Mouse (Mus musculus) embryonic facial prominence, embryonic 12.5 days (tissue): Measurements from ENCODE around the gene Ccdc7a. TPM values are rescaled to one million over a fixed set of nuclear protein-coding genes. Genes with fewer than 3 reads are reported as not detected.

Experiments used
- ATAC-seq: fragments of 200-750 bp; cut with Nextera tagmentation; 2 replicates; pipeline ENCODE4 v1.8.0; 2017; ENCODE audit not compliant: insufficient number of reproducible peaks, insufficient read depth, low FRiP score, low TSS enrichment
- H3K27ac ChIP-seq: fragments of 300-500 bp; sonication (generic); 2 replicates; pipeline ENCODE4 v1.5.1; 2016; ENCODE audit warnings: mild to moderate bottlenecking
- H3K27me3 ChIP-seq: fragments of 300-500 bp; sonication (generic); 2 replicates; pipeline ENCODE4 v1.6.1; 2016; ENCODE audit warnings: mild to moderate bottlenecking, moderate library complexity
- H3K36me3 ChIP-seq: fragments of 300-500 bp; sonication (generic); 2 replicates; pipeline ENCODE4 v1.6.1; 2016; ENCODE audit warnings: mild to moderate bottlenecking
- H3K4me1 ChIP-seq: fragments of 300-500 bp; sonication (generic); 2 replicates; pipeline ENCODE4 v1.6.1; 2016
- H3K4me2 ChIP-seq: fragments of 300-500 bp; sonication (generic); replicated peaks from 2 replicates; pipeline ENCODE4 v1.6.1; 2016; ENCODE audit warnings: mild to moderate bottlenecking, moderate library complexity
- H3K4me3 ChIP-seq: fragments of 300-500 bp; sonication (generic); 2 replicates; pipeline ENCODE4 v1.5.1; 2016; ENCODE audit warnings: mild to moderate bottlenecking
- H3K9ac ChIP-seq: fragments of 300-500 bp; sonication (generic); 2 replicates; pipeline ENCODE4 v1.6.1; 2016; ENCODE audit warnings: mild to moderate bottlenecking, moderate library complexity
- H3K9me3 ChIP-seq: fragments of 300-500 bp; sonication (generic); 2 replicates; pipeline ENCODE4 v1.6.1; 2016; ENCODE audit warnings: mild to moderate bottlenecking, moderate library complexity
- WGBS: fragments of 180-500 bp; shearing (Covaris S2); methylation state at CpG from one replicate; pipeline ENCODE4 v1.1.7; 2016; 5-methylcytosine and 5-hydroxymethylcytosine counted together
- polyA plus RNA-seq: library from polyadenylated mRNA; unstranded; fragments of >200 nt; fragmentation: Nextera tagmentation; extraction: Ambion mirVana; gene quantifications from 2 replicates; pipeline ENCODE4 v1.2.1, GENCODE M21; 2016

Gene Ccdc7a
- polyA plus RNA-seq, 1 experiment from 2014 or later = 0.18 TPM

GRCm38 (mm10) chr8:128732254-128732653, 333.1 kb downstream of the Ccdc7a start:
- H3K9ac ChIP-seq = no peak overlapping the region
- H3K27ac ChIP-seq = no peak overlapping the region
- H3K4me3 ChIP-seq = no peak overlapping the region
- ATAC-seq = no peak
- H3K36me3 ChIP-seq = peaks cover 44% of the 10 kb centered on the region
- no peak overlapping the region for H3K4me2 ChIP-seq
- no peaks in the 10 kb centered on the region for H3K4me1 ChIP-seq
- WGBS = 24% methylated on average over 2 of the region's 2 CpGs
- H3K27me3 ChIP-seq = no peaks in the 10 kb centered on the region
- no peaks in the 10 kb centered on the region for H3K9me3 ChIP-seq

- WGBS = 91% methylated on average over 1 of the region's 1 CpGs
- Histone ChIP-seq H3K4me1 (no peaks in the 10 kb centered on the region), H3K36me3 (peaks cover 50% of the 10 kb centered on the region), H3K27ac (no peak overlapping the region), H3K4me2 (no peak overlapping the region), H3K4me3 (no peak overlapping the region), H3K9ac (no peak overlapping the region), H3K27me3 (no peaks in the 10 kb centered on the region), H3K9me3 (no peaks in the 10 kb centered on the region)
- no peak for ATAC-seq
Observed at GRCm38 (mm10) chr8:128727213-128727612, 338.1 kb downstream of the Ccdc7a start.

- H3K36me3 ChIP-seq = peaks cover 46% of the 10 kb centered on the region
- WGBS = 61% methylated on average over 1 of the region's 1 CpGs
- H3K9me3 ChIP-seq = no peaks in the 10 kb centered on the region
- no peak overlapping the region for H3K9ac ChIP-seq
- no peak overlapping the region for H3K4me2 ChIP-seq
- H3K4me1 ChIP-seq = no peaks in the 10 kb centered on the region
- no peak overlapping the region for H3K4me3 ChIP-seq
- H3K27ac ChIP-seq = no peak overlapping the region
- no peak for ATAC-seq
- no peaks in the 10 kb centered on the region for H3K27me3 ChIP-seq
Observed at GRCm38 (mm10) chr8:128724819-128725218, 340.5 kb downstream of the Ccdc7a start.

DNA sequence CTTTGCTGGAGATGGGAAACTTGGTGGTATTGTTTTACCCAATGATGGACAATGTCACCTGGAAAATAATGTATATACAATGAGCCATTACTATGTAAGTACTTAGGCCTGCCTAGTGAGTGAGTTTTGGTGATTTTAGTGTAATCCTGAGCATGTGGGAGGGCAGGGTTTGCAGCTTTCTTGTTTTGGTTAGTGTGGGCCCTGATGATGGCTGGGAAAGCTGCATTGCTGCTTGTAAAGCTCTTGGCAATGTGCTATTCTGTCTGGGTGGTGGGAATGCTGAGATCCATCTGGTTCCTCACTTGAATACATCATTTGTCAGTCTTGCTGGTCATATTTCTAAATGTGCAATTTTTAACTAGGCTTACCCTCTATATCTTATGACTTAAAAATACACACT, 349.1 kb downstream of the Ccdc7a start:
- H3K4me1 ChIP-seq = no peaks in the 10 kb centered on the region
- H3K9me3 ChIP-seq = no peaks in the 10 kb centered on the region
- H3K4me2 ChIP-seq = no peak overlapping the region
- H3K4me3 ChIP-seq = no peak overlapping the region
- H3K36me3 ChIP-seq = peaks cover 62% of the 10 kb centered on the region
- no peak for ATAC-seq
- no peaks in the 10 kb centered on the region for H3K27me3 ChIP-seq
- no peak overlapping the region for H3K27ac ChIP-seq
- H3K9ac ChIP-seq = no peak overlapping the region

GRCm38 (mm10) chr8:128709261-128709660, 356.1 kb downstream of the Ccdc7a start:
- Histone ChIP-seq H3K27ac (no peak overlapping the region), H3K4me1 (no peaks in the 10 kb centered on the region), H3K27me3 (no peaks in the 10 kb centered on the region), H3K9me3 (no peaks in the 10 kb centered on the region), H3K36me3 (peaks cover 40% of the 10 kb centered on the region), H3K4me2 (no peak overlapping the region), H3K9ac (no peak overlapping the region), H3K4me3 (no peak overlapping the region)
- no peak for ATAC-seq
- 43% methylated on average over 3 of the region's 3 CpGs for WGBS

DNA sequence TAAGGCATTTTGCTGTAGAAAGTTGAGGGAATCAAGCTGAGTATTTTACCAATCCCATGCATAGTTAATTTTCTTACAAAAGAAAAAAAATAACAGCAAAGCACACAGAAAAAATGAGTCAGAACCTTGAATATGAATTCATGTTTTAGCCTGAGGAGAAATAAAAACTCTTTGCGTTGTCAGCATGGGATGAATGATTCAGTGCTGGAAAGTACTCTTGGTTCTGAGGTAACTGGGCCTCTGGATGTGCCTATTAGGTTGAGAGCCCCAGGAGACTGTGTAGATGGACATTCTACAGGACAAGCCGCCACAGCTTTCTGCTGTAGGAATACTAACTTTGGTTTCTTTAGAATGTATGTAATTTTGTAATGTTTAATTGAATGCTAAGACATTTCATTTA, 360.5 kb downstream of the Ccdc7a start:
- peaks cover 12% of the 10 kb centered on the region for H3K36me3 ChIP-seq
- H3K4me1 ChIP-seq = no peaks in the 10 kb centered on the region
- no peak for ATAC-seq
- no peak overlapping the region for H3K4me2 ChIP-seq
- no peak overlapping the region for H3K4me3 ChIP-seq
- H3K27ac ChIP-seq = no peak overlapping the region
- no peaks in the 10 kb centered on the region for H3K27me3 ChIP-seq
- H3K9me3 ChIP-seq = no peaks in the 10 kb centered on the region
- WGBS = 90% methylated on average over 2 of the region's 2 CpGs
- H3K9ac ChIP-seq = no peak overlapping the region

- no peaks in the 10 kb centered on the region for H3K9me3 ChIP-seq
- ATAC-seq = no peak
- H3K36me3 ChIP-seq = peaks cover 12% of the 10 kb centered on the region
- no peak overlapping the region for H3K4me3 ChIP-seq
- no peak overlapping the region for H3K9ac ChIP-seq
- H3K27ac ChIP-seq = no peak overlapping the region
- WGBS = 91% methylated on average over 1 of the region's 1 CpGs
- H3K27me3 ChIP-seq = no peaks in the 10 kb centered on the region
- H3K4me1 ChIP-seq = no peaks in the 10 kb centered on the region
- H3K4me2 ChIP-seq = no peak overlapping the region
Observed at GRCm38 (mm10) chr8:128704376-128704775, 360.9 kb downstream of the Ccdc7a start.

DNA sequence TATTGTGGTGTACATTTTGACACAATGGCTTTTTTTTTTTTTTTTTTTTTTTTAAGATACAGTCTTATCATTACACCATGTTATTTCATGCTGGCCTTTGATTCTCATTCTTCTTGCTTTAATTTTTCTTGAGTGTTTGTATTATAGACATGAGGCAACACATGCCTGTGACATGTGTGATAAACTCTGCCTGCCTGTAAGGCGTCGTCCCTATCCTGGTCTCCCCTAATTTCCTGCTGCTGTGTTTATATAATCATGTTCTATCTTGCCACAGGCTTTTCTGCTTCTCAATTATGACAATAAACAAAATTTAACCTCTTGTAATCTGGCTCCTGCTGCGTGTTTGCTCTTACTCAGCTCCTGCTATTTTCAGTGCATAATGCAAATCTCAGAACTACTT, 367.4 kb downstream of the Ccdc7a start:
- 56% methylated on average over 3 of the region's 3 CpGs for WGBS
- Histone ChIP-seq H3K27me3 (no peaks in the 10 kb centered on the region), H3K9me3 (no peaks in the 10 kb centered on the region), H3K36me3 (no peaks in the 10 kb centered on the region), H3K4me1 (0 out of 2 replicates have a peak, but pooled peaks cover 2% of the 10 kb centered on the region), H3K9ac (no peak overlapping the region), H3K27ac (0 out of 2 replicates have a peak overlapping the region, but pooled peaks have one; percentile 11), H3K4me2 (no peak overlapping the region), H3K4me3 (no peak overlapping the region)
- ATAC-seq = no peak

DNA sequence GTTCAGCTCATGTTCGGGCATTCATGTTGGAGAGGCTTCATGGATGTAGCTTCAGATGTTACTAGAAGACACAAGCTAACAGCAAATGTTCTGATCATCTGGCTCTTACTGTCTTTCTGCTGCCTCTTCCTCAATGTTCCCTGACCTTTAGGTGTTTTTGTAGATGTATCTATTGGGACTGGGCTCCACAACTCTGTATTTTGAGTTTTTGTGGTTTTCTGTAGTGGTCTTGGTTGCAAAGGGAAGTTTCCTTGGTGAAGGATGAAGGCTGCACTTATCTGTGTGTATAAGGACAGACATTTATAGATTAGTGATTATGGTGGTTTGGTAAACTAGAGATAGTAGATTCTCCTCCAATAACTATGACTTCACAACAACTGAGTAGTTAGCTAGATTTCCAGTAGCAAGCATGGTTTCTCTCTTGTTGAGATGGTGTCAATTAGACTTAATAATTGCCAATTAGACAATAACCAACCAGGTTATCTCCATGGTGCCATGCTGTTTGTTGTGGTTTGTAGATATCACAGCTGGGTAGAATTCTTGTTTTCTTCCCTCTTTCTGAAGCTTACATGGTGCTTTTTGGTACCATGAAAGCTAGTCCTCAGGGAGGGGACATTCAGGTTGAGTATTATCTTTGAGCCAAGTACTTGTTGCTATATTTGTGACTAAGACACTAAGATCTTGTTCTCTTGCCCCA, 368.5 kb downstream of the Ccdc7a start:
- Histone ChIP-seq H3K4me2 (no peak overlapping the region), H3K36me3 (no peaks in the 10 kb centered on the region), H3K27me3 (no peaks in the 10 kb centered on the region), H3K4me3 (no peak overlapping the region), H3K9ac (no peak overlapping the region), H3K4me1 (0 out of 2 replicates have a peak, but pooled peaks cover 2% of the 10 kb centered on the region), H3K27ac (no peak overlapping the region), H3K9me3 (no peaks in the 10 kb centered on the region)
- 97% methylated on average over 1 of the region's 1 CpGs for WGBS
- ATAC-seq = no peak

- no peak for ATAC-seq
- H3K4me2 ChIP-seq = no peak overlapping the region
- WGBS = 96% methylated on average over 1 of the region's 1 CpGs
- no peak overlapping the region for H3K4me3 ChIP-seq
- no peaks in the 10 kb centered on the region for H3K27me3 ChIP-seq
- H3K9me3 ChIP-seq = no peaks in the 10 kb centered on the region
- H3K27ac ChIP-seq = no peak overlapping the region
- H3K9ac ChIP-seq = no peak overlapping the region
- peaks cover 22% of the 10 kb centered on the region for H3K4me1 ChIP-seq
- H3K36me3 ChIP-seq = no peaks in the 10 kb centered on the region
Observed at GRCm38 (mm10) chr8:128690056-128690455, 375.3 kb downstream of the Ccdc7a start.

- peaks cover 19% of the 10 kb centered on the region for H3K4me1 ChIP-seq
- H3K4me2 ChIP-seq = no peak overlapping the region
- H3K36me3 ChIP-seq = no peaks in the 10 kb centered on the region
- H3K27ac ChIP-seq = no peak overlapping the region
- H3K4me3 ChIP-seq = no peak overlapping the region
- no peaks in the 10 kb centered on the region for H3K9me3 ChIP-seq
- ATAC-seq = no peak
- no peaks in the 10 kb centered on the region for H3K27me3 ChIP-seq
- 86% methylated on average over 3 of the region's 3 CpGs for WGBS
- H3K9ac ChIP-seq = no peak overlapping the region
Observed at GRCm38 (mm10) chr8:128688679-128689078, 376.6 kb downstream of the Ccdc7a start.

- Histone ChIP-seq H3K27ac (peak overlapping the region; percentile 99), H3K4me1 (peaks cover 19% of the 10 kb centered on the region), H3K4me3 (peak overlapping the region; percentile 72), H3K9ac (peak overlapping the region; percentile 96), H3K4me2 (peak overlapping the region; percentile 65), H3K27me3 (no peaks in the 10 kb centered on the region), H3K9me3 (no peaks in the 10 kb centered on the region), H3K36me3 (no peaks in the 10 kb centered on the region)
- no peak for ATAC-seq
- WGBS = 0% methylated on average over 2 of the region's 2 CpGs
Observed at GRCm38 (mm10) chr8:128686429-128686990, 378.8 kb downstream of the Ccdc7a start.
